Comparison of ENCODE assay signal across 8 mouse cellular contexts in genomic region chr1:75317241-75318201, GRCm38 (mm10). TPM values are rescaled to one million over a fixed set of nuclear protein-coding genes. Genes with fewer than 3 reads are reported as not detected.
A peak's percentile ranks its signal among the peaks of the same experiment; 100 is the strongest.
DNase-seq lines count a peak whose midpoint lies in the region; ATAC-seq lines count a peak whose summit lies in the region.

Gene Dnpep, minus strand, starts transcription at chr1:75317990.

- ATAC-seq in intestine, embryonic 14.5 days (replicated peaks; ENCODE audit: low FRiP score, low TSS enrichment, low read depth), result peak; percentile 97

- H3K9me3 ChIP-seq in intestine, embryonic 14.5 days (ENCODE audit: control insufficient read depth, low read length), result no peaks in the 10 kb centered on the region

- intact Hi-C loops in left cerebral cortex, postnatal 14 days (cut with DNase I), result no loop called here

- H3K4me2 ChIP-seq in intestine, embryonic 14.5 days (ENCODE audit: low read length), result peak within 1 kb of the TSS; percentile 64

- DNase-seq in adrenal gland, adult 18-20 months (ENCODE audit: low spot score in 2 of 2), result peak; percentile 99
- peak; percentile 100 for DNase-seq in embryo, embryonic 11 days
- DNase-seq in gastrocnemius, postnatal 25 days, result peak; percentile 100
- peak; percentile 100 for DNase-seq in intestine, embryonic 14.5 days (ENCODE audit: low spot score)
- DNase-seq in left cerebral cortex, postnatal 14 days (ENCODE audit: low spot score in 2 of 2), result peak; percentile 100
- DNase-seq in mesoderm, embryonic 11.5 days (ENCODE audit: low read depth, low spot score), result peak; percentile 100
- DNase-seq in right cerebral cortex, postnatal 36 days (ENCODE audit: low spot score in 2 of 2), result peak; percentile 100
- peak; percentile 100 for DNase-seq in yolk sac, embryonic 10.5 days (ENCODE audit: low spot score)

- H3K27ac ChIP-seq in intestine, embryonic 14.5 days (ENCODE audit: low read depth), result peak within 1 kb of the TSS; percentile 91

- H3K36me3 ChIP-seq in intestine, embryonic 14.5 days (ENCODE audit: control insufficient read depth, insufficient read depth, low read length), result peaks cover 30% of the 10 kb centered on the region

- H3K27me3 ChIP-seq in intestine, embryonic 14.5 days (replicated peaks; ENCODE audit: control insufficient read depth, insufficient read depth, low read length), result no peaks in the 10 kb centered on the region

- H3K4me3 ChIP-seq in intestine, embryonic 14.5 days (ENCODE audit: low read depth, low read length), result peak within 1 kb of the TSS; percentile 77

- WGBS in intestine, embryonic 14.5 days, result under 1% methylated on average over 90 of the region's 92 CpGs

- no peaks in the 10 kb centered on the region; the same call in 1 of the 2 replicates for H3K4me1 ChIP-seq in intestine, embryonic 14.5 days (replicated peaks; ENCODE audit: control insufficient read depth, insufficient read depth, low read length)

- H3K9ac ChIP-seq in intestine, embryonic 14.5 days (ENCODE audit: low read length), result peak within 1 kb of the TSS; percentile 67

RNA-seq across cellular contexts. Expression of gene Dnpep, which starts in this region (rescaled TPM):
- total RNA-seq in adrenal gland, adult 18-20 months (2021), result 10 to 100 TPM; 90.1 to 90.6 TPM
- 10 to 100 TPM; 46.1 to 51.4 TPM for total RNA-seq in gastrocnemius, postnatal 25 days (2021)
- polyA plus RNA-seq in intestine, embryonic 14.5 days (2014; fragmentation: Nextera tagmentation; extraction: Ambion mirVana), result 133 and 137 TPM in 2 replicates
- 10 to 100 TPM; 60.1 to 60.8 TPM for total RNA-seq in left cerebral cortex, postnatal 14 days (2021)

Comparison
In these comparisons a context has a peak if more than half of its experiments do, and no peak if none do; other contexts are left out.
1. Peak in every context shown above with its lines: DNase-seq, ATAC-seq, H3K4me3 ChIP-seq and H3K27ac ChIP-seq.